Mouse (Mus musculus) thymus, adult 2 months (tissue): ENCODE results near the gene Rnf41.

ENCODE experiments used
- CTCF ChIP-seq: fragments of 200-500 bp; IDR thresholded peaks from 2 replicates; pipeline ENCODE4 v1.5.1; 2012; ENCODE audit warnings: mild to moderate bottlenecking, control low read depth, low read length, moderate library complexity, borderline replicate concordance; ENCODE audit not compliant: control insufficient read depth, poor library complexity, insufficient read depth; ENCODE audit errors: extremely low read depth
- POLR2A ChIP-seq: fragments of 200-500 bp; IDR thresholded peaks from 2 replicates; pipeline ENCODE4 v1.6.1; 2012; ENCODE audit warnings: mild to moderate bottlenecking, low read length, control low read depth, moderate library complexity; ENCODE audit not compliant: control insufficient read depth, poor library complexity, insufficient read depth; ENCODE audit errors: extremely low read depth

DNA sequence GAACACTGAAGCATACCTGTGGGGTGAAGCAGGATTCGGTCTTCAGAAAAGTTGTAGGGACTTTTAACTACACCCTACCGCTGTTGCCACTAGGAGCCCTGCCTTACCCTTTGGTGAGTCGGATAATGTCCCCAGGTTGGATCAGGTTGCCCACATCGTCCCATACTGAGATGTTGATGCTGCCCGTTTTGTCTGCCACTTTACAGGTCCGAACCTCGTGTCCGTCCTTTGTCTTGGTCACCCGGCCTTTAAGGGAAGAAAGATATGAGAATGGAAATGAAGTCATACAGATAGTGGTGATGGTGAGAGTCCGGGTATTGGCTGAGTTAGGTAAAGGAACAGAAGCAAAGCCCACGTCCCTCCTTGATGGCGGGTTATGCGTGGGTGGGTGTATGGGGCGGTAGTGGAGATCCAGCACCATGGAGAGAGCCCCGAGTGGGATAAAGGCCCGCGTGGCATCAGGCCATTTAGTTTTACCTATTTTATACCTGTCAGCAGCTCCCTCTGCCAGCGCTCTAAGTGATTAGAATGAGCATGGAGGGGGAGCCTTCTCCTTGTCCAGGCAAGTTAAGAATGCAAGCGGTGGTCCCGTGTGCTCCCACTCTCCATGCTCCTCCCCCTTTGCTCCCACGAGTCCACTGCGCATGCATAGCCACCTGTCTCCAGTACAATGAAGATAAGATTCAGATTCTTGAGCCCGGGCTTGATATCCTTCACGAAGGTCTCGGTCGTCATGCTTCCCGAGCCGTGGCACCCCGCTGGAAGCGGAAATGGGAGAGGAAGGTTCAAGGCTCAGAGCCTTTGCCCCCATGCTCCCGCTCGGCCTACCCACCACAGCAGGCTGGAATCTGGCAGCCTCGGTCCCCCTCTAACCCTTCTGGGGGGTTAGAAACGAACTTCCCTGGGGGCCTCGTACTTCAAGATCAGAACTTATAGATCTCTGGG is 2.6 kb upstream of the Rnf41 start:
- TF ChIP-seq CTCF (no peak), POLR2A (no peak)
